Comparison of ENCODE assay signal across 8 mouse cellular contexts in the genomic region with DNA sequence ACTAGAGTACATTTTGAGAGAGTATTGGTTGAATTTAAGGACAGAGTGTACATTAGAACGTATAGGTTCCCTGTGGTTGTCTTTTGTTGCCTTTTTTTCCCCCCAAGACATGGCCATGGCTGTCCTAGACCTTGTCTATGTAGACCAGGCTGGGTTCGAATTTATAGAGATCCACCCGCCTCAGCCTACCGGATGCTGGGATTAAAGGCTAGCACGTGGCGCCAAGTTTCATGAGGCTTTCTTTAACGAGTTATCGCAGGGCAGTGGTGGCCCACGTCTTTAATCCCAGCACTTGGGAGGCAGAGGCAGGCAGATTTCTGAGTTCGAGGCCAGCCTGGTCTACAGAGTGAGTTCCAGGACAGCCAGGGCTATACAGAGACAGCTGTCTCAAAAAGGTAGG. TPM values are rescaled to one million over a fixed set of nuclear protein-coding genes. Genes with fewer than 3 reads are reported as not detected.
DNase-seq lines count a peak whose midpoint lies in the region; ATAC-seq lines count a peak whose summit lies in the region.
"Had no signal": no experiment of that assay in that cellular context is flagged by ENCODE, and none has a peak within 500 bp of the region (broad histone marks: within the 10 kb centered on the region; RNA-seq: fewer than 3 reads in every experiment).

No protein-coding gene starts in this region.

- no peaks in the 10 kb centered on the region for H3K9me3 ChIP-seq in megakaryocyte, embryonic 14.5 days
- H3K9me3 ChIP-seq in forebrain, embryonic 14.5 days (replicated peaks; ENCODE audit: control insufficient read depth, low read length) = no peaks in the 10 kb centered on the region
- no peaks in the 10 kb centered on the region for H3K9me3 ChIP-seq in liver, embryonic 12.5 days (replicated peaks)

- H3K4me1 ChIP-seq in megakaryocyte, embryonic 14.5 days = peaks cover 73% of the 10 kb centered on the region
- peaks cover 6% of the 10 kb centered on the region; the same call in 1 of the 2 replicates for H3K4me1 ChIP-seq in forebrain, embryonic 14.5 days (ENCODE audit: control insufficient read depth, insufficient read depth, low read length)
- H3K4me1 ChIP-seq in liver, embryonic 12.5 days = peaks cover 67% of the 10 kb centered on the region

- peak overlapping the region; percentile 74 for H3K4me2 ChIP-seq in forebrain, embryonic 14.5 days (ENCODE audit: low read length)
- H3K4me2 ChIP-seq in liver, embryonic 12.5 days = peak overlapping the region; percentile 93

- H3K4me3 ChIP-seq in megakaryocyte, embryonic 14.5 days (replicated peaks) = peak overlapping the region; percentile 96
- peak overlapping the region; percentile 91 for H3K4me3 ChIP-seq in forebrain, embryonic 14.5 days (ENCODE audit: low read depth, low read length)
- peak overlapping the region; percentile 99 for H3K4me3 ChIP-seq in liver, embryonic 12.5 days

- peaks cover 8% of the 10 kb centered on the region for H3K36me3 ChIP-seq in megakaryocyte, embryonic 14.5 days (replicated peaks; ENCODE audit: low read length)
- no peaks in the 10 kb centered on the region for H3K36me3 ChIP-seq in forebrain, embryonic 14.5 days (ENCODE audit: control insufficient read depth, insufficient read depth, low read length)
- H3K36me3 ChIP-seq in liver, embryonic 12.5 days = peaks cover 13% of the 10 kb centered on the region

- ATAC-seq in megakaryocyte, adult 5-6 weeks (ENCODE audit: poor library complexity, severe bottlenecking) = no peak
- ATAC-seq in forebrain, embryonic 14.5 days = no peak
- ATAC-seq in liver, embryonic 12.5 days = no peak

- no peak overlapping the region; the same call in 1 of the 2 replicates for H3K9ac ChIP-seq in forebrain, embryonic 14.5 days (ENCODE audit: low read length)
- H3K9ac ChIP-seq in liver, embryonic 12.5 days = peak overlapping the region; percentile 100

- no peak for DNase-seq in forebrain, embryonic 14.5 days (ENCODE audit: low spot score)
- DNase-seq in embryo, embryonic 9.5 days (ENCODE audit: extremely low spot score) = no peak
- no peak for DNase-seq in thymus, postnatal 10 days (ENCODE audit: low spot score in 2 of 2)
- DNase-seq in layer of hippocampus, postnatal 25 days (ENCODE audit: extremely low spot score in 1 of 2, low spot score in 1 of 2) = no peak
- DNase-seq: adrenal gland, postnatal 25 days had no signal

- H3K27me3 ChIP-seq in megakaryocyte, embryonic 14.5 days (replicated peaks) = peaks cover 9% of the 10 kb centered on the region
- H3K27me3 ChIP-seq in forebrain, embryonic 14.5 days (replicated peaks; ENCODE audit: control insufficient read depth, insufficient read depth, low read length) = no peaks in the 10 kb centered on the region
- H3K27me3 ChIP-seq in liver, embryonic 12.5 days (replicated peaks) = peaks cover 12% of the 10 kb centered on the region; the same call in 1 of the 2 replicates

- no peak overlapping the region for H3K27ac ChIP-seq in forebrain, embryonic 14.5 days (ENCODE audit: low read depth, low read length)
- H3K27ac ChIP-seq in liver, embryonic 12.5 days = peak overlapping the region; percentile 98

- WGBS in forebrain, embryonic 14.5 days = 95% methylated on average over 10 of the region's 10 CpGs
- WGBS in liver, embryonic 12.5 days (ENCODE audit: insufficient replicate concordance) = 67% methylated on average over 10 of the region's 10 CpGs

RNA-seq across cellular contexts. Expression of gene Noct, which starts 1.7 kb away (rescaled TPM):
- polyA plus RNA-seq in megakaryocyte, embryonic 14.5 days (2012; ENCODE audit: insufficient read depth, low replicate concordance) = 4.9 and 9.6 TPM in 2 replicates
- 12.1 and 13.2 TPM in 2 replicates for total RNA-seq in megakaryocyte, adult 5-6 weeks (2015)
- 4.4 and 7.6 TPM in 2 replicates for total RNA-seq in megakaryocyte, adult 5-6 weeks (2017)
- 15.6 and 20.8 TPM in 2 replicates for polyA plus RNA-seq in forebrain, embryonic 14.5 days (2014; fragmentation: Nextera tagmentation; extraction: Ambion mirVana)
- polyA plus RNA-seq in liver, embryonic 12.5 days (2016; fragmentation: Nextera tagmentation; extraction: Ambion mirVana) = 39.8 and 41.1 TPM in 2 replicates
- total RNA-seq in layer of hippocampus, postnatal 25 days (2021) = 10 to 100 TPM; 60.2 to 60.5 TPM
